Mouse (Mus musculus): ENCODE results near the gene Rnf24.
A peak's percentile ranks its signal among the peaks of the same experiment; 100 is the strongest.

Rnf24 gene

GRCm38 (mm10) chr2:131352747-131353563 lies at the start of gene Rnf24:
Gene Rnf24, minus strand, starts transcription at chr2:131352892.
- DNase-seq (ENCODE audit: low spot score): peak; percentile 99

- DNase-seq (ENCODE audit: low spot score): peak; percentile 40
These were observed 49.3 kb upstream of the Rnf24 start for GRCm38 (mm10) chr2:131401794-131402495.

GRCm38 (mm10) chr2:131400846-131401245 lies 48.2 kb upstream of the Rnf24 start:
- no peak for DNase-seq (ENCODE audit: low spot score)

GRCm38 (mm10) chr2:131397323-131397848 lies 44.7 kb upstream of the Rnf24 start:
- DNase-seq (ENCODE audit: low spot score): no peak

GRCm38 (mm10) chr2:131386350-131386962 lies 33.8 kb upstream of the Rnf24 start:
- no peak for DNase-seq (ENCODE audit: low spot score)

GRCm38 (mm10) chr2:131385176-131385575 lies 32.5 kb upstream of the Rnf24 start:
- no peak for DNase-seq (ENCODE audit: low spot score)

DNA sequence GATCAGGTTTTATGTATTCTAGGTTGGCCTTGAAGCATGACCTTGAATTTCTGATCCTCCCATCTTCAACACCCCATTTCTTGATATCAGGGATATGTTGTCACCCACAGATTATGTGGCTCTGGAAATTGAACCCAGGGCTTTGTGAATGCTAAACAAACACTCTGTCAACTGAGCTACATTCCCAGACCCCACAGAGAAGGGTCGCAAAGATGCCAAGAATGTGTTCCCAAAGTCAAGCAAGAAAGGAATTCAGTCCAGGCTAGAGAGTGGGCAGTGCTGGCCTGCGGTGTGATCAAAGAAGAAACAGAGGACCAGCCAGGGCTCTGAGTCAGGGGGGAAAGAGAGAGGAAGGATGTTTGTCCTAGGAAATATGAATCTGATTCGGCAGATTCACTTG lies 26.8 kb upstream of the Rnf24 start:
- no peak for DNase-seq (ENCODE audit: low spot score)

DNA sequence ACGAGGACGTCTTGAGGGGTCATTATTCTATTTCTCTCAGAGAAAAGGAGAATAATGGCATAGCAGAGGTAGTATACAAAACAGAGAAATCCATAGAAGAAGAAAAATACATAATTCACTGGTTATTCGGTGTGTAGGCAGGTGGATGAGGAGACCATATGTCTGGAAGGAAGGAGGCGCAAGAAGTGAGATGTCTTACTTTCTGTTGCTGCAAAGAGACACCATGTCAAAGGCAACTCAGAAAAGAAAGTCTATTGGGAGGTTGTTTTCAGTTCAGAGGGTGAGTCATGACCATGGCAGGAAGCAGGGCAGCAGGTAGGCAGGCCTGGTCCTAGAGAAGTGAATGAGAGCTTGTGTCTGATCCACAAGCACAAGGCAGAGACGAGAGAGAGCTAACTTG lies 26.2 kb upstream of the Rnf24 start:
- no peak for DNase-seq (ENCODE audit: low spot score)

DNA sequence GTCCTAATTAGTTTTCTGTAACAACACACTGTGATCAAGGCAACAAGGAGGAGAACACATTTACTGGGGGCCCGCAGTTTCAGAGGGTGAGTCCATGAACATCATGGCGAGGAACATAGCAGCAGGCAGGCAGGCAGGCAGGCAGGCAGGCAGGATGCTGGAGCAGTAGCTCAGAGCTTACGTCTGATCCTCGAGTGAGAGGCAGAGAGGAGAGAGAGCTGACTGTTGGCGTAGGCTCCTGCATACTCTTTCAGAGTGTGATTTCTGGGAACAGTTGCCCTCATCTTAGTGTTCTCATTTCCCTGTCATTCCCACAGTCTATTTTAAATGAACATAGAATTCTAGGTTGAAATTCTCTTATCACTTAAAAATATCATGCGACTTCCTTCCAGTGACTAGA lies 24.4 kb upstream of the Rnf24 start:
- no peak for DNase-seq (ENCODE audit: low spot score)

GRCm38 (mm10) chr2:131373656-131374055 lies 21.0 kb upstream of the Rnf24 start:
- no peak for DNase-seq (ENCODE audit: low spot score)

- DNase-seq (ENCODE audit: low spot score): no peak
These were observed 19.7 kb upstream of the Rnf24 start for GRCm38 (mm10) chr2:131372276-131372877.

- DNase-seq (ENCODE audit: low spot score): no peak
These were observed 19.1 kb upstream of the Rnf24 start for GRCm38 (mm10) chr2:131371811-131372210.

- no peak for DNase-seq (ENCODE audit: low spot score)
These were observed 18.1 kb upstream of the Rnf24 start for GRCm38 (mm10) chr2:131370828-131371227.

GRCm38 (mm10) chr2:131364689-131365088 lies 12.0 kb upstream of the Rnf24 start:
- no peak for DNase-seq (ENCODE audit: low spot score)

DNA sequence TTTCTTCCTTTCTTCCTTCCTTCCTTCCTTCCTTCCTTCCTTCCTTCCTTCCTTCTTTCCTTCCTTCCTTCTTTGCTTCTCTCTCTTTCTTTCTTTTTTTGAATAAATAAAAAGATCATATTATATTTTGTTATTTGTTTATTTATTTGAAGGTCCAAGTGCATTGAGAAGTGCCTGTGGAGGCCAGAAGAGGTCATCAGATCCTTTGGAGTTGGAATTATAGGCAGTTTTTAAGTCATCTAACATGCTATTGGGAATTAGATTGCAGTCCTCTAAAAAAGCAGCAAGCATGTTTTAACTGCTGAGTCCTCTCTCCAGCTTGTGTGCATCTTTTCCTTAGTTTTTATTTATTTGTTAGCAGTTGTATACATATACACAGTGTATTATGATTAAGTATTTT lies 5.8 kb upstream of the Rnf24 start:
- no peak for DNase-seq (ENCODE audit: low spot score)

DNA sequence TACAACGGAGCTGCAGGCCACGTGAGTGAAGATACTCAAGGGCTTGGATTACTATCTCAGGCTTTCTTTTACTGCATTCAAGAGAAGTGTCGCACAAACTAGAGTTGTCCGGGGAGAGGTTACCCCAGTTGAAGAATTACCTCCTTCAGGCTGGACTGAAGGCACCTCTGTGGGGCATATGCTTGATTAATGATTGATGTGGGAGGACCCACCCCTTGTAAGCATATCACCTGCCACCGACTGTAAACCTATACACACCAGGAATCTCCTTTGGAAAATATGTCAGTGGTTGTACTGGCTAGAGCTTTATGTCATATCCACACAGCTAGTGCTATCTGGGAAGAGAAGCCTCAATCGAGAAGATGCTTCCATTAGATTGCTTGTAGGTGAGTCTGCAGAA lies 1.4 kb upstream of the Rnf24 start:
- DNase-seq (ENCODE audit: low spot score): no peak

GRCm38 (mm10) chr2:131353564-131353915 lies 848 bp upstream of the Rnf24 start:
- DNase-seq (ENCODE audit: low spot score): no peak

DNA sequence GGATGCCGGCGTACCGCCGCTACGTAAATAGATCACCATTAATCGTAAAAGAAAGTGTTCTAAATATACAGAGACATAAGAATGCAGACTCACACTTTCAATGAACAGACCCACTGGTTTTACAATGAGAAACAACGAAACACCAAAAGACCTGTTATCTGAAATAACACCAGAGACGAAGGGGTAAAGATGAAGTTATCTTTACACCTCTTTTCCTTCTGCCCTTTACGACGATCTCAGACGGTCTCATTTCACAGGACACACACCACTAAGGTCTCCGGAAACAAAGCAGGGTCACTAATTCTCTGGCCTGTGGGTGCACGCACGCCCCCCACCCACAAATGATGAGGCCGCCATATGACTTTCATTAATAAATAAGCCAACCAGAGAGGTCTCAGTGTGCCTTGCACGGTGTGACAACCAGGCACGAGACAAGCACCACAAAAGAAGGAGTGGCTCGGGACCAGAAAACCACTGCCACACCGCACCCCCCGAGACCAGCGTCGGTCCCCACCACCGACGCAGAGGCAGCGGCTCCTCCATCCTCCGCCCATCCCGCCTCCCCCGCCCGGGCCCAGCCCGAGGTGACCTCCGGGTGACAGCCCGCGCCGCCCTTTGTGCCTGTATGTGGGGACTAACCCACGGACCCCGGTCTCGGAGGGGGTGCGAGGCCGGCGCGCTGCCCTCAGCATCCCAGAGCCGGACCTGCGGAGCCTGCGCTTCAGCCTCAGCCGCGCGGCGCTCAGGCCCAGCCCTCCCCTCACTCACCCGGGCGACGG lies 535 bp downstream of the Rnf24 start:
- DNase-seq (ENCODE audit: low spot score): no peak

GRCm38 (mm10) chr2:131351471-131351870 lies 1.2 kb downstream of the Rnf24 start:
- no peak for DNase-seq (ENCODE audit: low spot score)

DNA sequence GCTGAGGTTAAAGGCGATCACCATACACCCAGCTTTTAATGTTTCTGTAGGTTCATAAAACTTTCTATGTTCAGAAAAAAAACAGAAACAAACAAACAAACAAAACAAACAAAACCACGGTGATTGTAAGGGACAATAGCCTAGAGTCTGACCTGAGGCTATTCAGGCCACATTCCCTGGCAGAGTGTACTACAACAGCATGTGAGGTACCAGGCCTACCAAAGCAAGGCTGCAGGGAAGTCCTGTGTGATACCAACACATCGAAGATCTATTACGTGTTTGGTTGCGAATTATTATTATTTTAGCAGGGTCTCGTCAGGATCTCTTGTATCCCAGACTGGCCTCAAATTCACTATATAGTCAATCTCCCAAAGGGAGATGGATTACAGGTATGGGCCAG lies 2.4 kb downstream of the Rnf24 start:
- DNase-seq (ENCODE audit: low spot score): no peak

DNA sequence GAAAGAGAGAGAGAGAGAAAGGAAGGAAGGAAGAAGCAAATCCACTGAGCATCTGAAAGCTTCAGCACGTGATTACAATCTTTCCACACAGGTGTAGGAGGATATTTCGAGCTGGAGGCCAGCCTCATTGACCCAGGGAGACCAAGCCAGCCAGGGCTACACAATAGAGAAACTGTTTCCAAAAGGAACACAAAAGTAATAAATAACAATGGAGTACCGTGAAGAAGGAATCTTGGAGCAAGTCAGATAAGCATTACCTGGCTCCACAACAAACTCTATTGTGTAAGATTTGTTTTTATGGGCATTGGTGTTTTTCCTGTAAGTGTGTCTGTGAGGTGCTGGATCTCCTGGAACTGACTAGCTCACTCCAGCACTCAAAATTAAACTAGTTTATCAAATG lies 7.1 kb downstream of the Rnf24 start:
- DNase-seq (ENCODE audit: low spot score): no peak

DNA sequence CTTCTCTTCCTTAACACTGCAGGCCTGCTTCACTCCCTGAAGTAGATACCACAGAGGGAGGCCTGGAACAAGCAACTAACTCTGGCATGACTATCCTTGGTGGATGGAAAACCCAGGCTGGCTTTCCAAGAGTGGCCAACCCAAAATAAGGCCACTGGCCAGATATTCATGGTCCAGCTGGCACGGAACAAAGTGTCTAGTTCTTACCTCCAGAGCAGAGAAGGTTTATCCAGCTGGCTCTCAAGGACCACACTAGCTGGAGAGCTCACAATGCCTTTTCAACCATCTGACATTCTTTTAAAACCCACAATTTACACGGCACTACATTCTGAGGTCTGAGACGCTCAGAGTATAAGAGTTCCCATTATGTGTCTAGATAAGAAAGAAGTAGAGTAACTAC lies 8.2 kb downstream of the Rnf24 start:
- no peak for DNase-seq (ENCODE audit: low spot score)
